Mouse (Mus musculus) neural tube, embryonic 14.5 days (tissue): ENCODE data around the gene Gm5105. TPM values are rescaled to one million over a fixed set of nuclear protein-coding genes. Genes with fewer than 3 reads are reported as not detected.

Source experiments
- ATAC-seq: fragments of 200-750 bp; cut with Nextera tagmentation; 2 replicates; pipeline ENCODE4 v1.8.0; 2017; ENCODE audit warnings: low read depth, mild to moderate bottlenecking, moderate TSS enrichment, moderate library complexity
- H3K27ac ChIP-seq: fragments of 300-500 bp; sonication (generic); 2 replicates; pipeline ENCODE4 v1.5.1; 2014; ENCODE audit warnings: low read depth, mild to moderate bottlenecking, control low read depth, low read length, moderate library complexity, mixed read lengths
- H3K27me3 ChIP-seq: fragments of 300-500 bp; sonication (generic); 2 replicates; pipeline ENCODE4 v1.6.1; 2014; ENCODE audit warnings: low read length; ENCODE audit not compliant: control insufficient read depth, insufficient read depth
- H3K36me3 ChIP-seq: fragments of 300-500 bp; sonication (generic); 2 replicates; pipeline ENCODE4 v1.6.1; 2014; ENCODE audit warnings: low read length, mixed read lengths; ENCODE audit not compliant: control insufficient read depth, insufficient read depth
- H3K4me1 ChIP-seq: fragments of 300-500 bp; sonication (generic); 2 replicates; pipeline ENCODE4 v1.6.1; 2014; ENCODE audit warnings: low read length; ENCODE audit not compliant: control insufficient read depth, insufficient read depth
- H3K4me2 ChIP-seq: fragments of 300-500 bp; sonication (generic); 2 replicates; pipeline ENCODE4 v1.6.1; 2014; ENCODE audit warnings: mild to moderate bottlenecking, low read depth, low read length, control low read depth
- H3K4me3 ChIP-seq: fragments of 300-500 bp; sonication (generic); 2 replicates; pipeline ENCODE4 v1.5.1; 2014; ENCODE audit warnings: low read depth, low read length, control low read depth, mixed read lengths
- H3K9ac ChIP-seq: fragments of 300-500 bp; sonication (generic); replicated peaks from 2 replicates; pipeline ENCODE4 v1.6.1; 2014; ENCODE audit warnings: low read depth, mild to moderate bottlenecking, control low read depth, low read length, mixed read lengths
- H3K9me3 ChIP-seq: fragments of 300-500 bp; sonication (generic); 2 replicates; pipeline ENCODE4 v1.6.1; 2016; ENCODE audit warnings: low read length; ENCODE audit not compliant: control insufficient read depth
- WGBS: fragments of 180-500 bp; shearing (Covaris S2); extraction: QIAGEN DNeasy Blood & Tissue Kit; methylation state at CpG from one replicate; pipeline ENCODE4 v1.1.7; 2014; 5-methylcytosine and 5-hydroxymethylcytosine counted together
- polyA plus RNA-seq: library from polyadenylated mRNA; unstranded; fragments of >200 nt; fragmentation: Nextera tagmentation; extraction: Ambion mirVana; gene quantifications from 2 replicates; pipeline ENCODE4 v1.2.1, GENCODE M21; 2014

The Gm5105 gene
- polyA plus RNA-seq, 1 experiment from 2014 or later, result 0.24 TPM

DNA sequence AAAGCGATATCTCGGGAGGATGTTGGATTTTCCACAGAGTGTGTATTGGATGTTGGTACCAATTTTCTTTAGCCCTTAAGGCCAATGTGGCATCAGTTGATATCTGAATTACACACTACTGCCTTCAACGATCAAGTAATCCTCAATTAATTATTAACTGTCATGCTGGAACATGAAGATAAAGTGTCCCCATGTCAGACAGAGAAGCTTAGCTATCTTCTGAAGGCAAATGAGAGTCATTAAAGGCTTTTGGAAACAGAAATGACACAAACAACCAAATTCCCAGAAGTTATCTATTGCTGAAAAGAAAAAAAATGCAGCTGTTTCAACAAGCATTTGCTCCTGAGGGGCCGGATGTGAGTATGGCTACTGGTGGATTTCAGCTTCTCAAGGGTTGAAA is 45.2 kb downstream of the Gm5105 start:
- Histone ChIP-seq H3K36me3 (no peaks in the 10 kb centered on the region), H3K4me2 (no peak overlapping the region), H3K4me1 (no peaks in the 10 kb centered on the region), H3K9ac (no peak overlapping the region), H3K4me3 (no peak overlapping the region), H3K27ac (no peak overlapping the region), H3K27me3 (no peaks in the 10 kb centered on the region), H3K9me3 (no peaks in the 10 kb centered on the region)
- ATAC-seq, result no peak
- 89% methylated on average over 4 of the region's 4 CpGs for WGBS

DNA sequence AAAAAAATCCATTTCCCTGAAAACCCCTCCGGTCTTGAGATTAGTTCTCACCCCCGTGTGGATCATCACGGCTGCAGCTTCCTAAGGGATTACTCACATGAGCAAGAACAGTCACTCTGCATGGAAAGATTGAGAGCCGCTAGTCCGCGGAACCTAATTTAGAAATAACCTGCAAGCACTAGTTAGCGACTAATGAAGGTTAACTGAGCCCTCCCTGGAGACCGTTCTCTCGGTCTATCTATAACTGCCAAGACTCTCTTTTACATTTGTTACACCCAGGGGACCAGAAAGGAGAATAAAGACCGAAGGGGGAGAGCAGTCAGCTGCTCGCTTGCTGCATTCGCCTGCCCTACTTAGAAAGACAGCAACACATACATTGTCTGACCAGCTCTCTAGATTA is 50.4 kb downstream of the Gm5105 start:
- H3K9ac ChIP-seq, result no peak overlapping the region
- H3K27ac ChIP-seq, result no peak overlapping the region
- peak; percentile 90 for ATAC-seq
- no peaks in the 10 kb centered on the region for H3K36me3 ChIP-seq
- H3K4me1 ChIP-seq, result no peaks in the 10 kb centered on the region
- WGBS, result 40% methylated on average over 12 of the region's 12 CpGs
- H3K4me3 ChIP-seq, result 0 out of 2 replicates have a peak overlapping the region, but pooled peaks have one; percentile 3
- no peaks in the 10 kb centered on the region for H3K27me3 ChIP-seq
- peak overlapping the region; percentile 32 for H3K4me2 ChIP-seq
- H3K9me3 ChIP-seq, result no peaks in the 10 kb centered on the region

DNA sequence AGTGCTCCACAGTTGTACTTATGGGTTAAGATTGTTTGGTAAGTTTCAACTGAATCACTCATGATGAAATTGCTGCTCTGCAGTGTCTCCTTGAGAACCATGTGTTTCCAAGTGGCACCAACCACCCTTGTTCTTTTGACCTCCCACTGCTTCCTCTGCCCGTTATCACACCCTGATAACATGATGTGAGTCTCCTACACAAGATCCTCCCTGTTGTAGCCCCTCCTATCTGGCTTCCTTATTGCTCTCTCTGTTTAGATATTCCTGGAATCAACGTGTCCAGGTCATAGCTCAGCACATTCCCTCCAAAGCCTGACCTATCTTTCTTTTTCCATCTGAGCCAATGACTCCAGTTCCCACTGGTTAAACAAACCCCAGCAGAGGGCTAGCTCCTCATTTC is 52.5 kb downstream of the Gm5105 start:
- ATAC-seq, result no peak
- H3K4me3 ChIP-seq, result no peak overlapping the region
- no peak overlapping the region for H3K27ac ChIP-seq
- no peak overlapping the region for H3K9ac ChIP-seq
- H3K4me1 ChIP-seq, result no peaks in the 10 kb centered on the region
- no peaks in the 10 kb centered on the region for H3K9me3 ChIP-seq
- 88% methylated on average over 2 of the region's 2 CpGs for WGBS
- no peaks in the 10 kb centered on the region for H3K27me3 ChIP-seq
- no peaks in the 10 kb centered on the region for H3K36me3 ChIP-seq
- no peak overlapping the region for H3K4me2 ChIP-seq

DNA sequence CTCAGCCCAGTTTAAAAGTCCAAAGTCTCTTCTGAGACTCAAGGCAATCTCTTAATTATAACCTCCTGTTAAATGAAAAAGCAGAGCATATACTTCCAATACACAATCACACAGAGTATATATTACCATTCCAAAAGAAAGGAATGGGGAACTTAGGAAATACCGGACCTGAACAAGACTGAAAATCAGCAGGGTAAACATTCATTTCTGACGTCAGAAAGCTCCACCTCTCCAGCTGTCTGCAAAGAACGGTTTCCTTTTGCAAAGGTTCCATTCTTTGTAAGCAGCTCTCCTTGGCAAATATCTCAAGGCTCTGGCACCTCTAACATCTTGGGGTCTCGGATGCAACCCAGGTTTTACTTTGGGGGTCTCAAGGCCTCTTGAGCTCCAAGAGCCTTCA is 54.8 kb downstream of the Gm5105 start:
- no peaks in the 10 kb centered on the region for H3K9me3 ChIP-seq
- H3K36me3 ChIP-seq, result no peaks in the 10 kb centered on the region
- H3K9ac ChIP-seq, result no peak overlapping the region
- H3K4me2 ChIP-seq, result no peak overlapping the region
- 69% methylated on average over 4 of the region's 4 CpGs for WGBS
- no peaks in the 10 kb centered on the region for H3K27me3 ChIP-seq
- ATAC-seq, result no peak
- H3K4me1 ChIP-seq, result no peaks in the 10 kb centered on the region
- no peak overlapping the region for H3K27ac ChIP-seq
- no peak overlapping the region for H3K4me3 ChIP-seq

DNA sequence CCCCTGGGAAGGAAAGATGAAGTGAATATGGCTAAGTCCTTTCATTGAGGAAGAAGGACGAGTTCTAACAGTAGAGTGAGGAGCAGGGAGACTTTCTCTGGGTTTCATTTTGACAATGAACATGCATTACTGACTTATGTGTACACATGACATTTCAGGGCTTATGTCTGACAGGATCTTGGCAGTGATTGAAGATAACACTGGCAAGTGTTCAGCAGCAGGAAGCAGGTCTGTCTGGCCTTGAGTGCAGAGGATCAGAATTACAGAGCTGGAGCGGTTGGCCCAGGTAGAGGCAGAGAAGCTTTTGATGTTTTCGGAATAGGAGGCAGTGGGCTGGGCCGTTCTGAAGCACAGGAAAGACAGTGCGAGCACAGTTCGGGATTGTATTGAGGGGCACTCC is 59.0 kb downstream of the Gm5105 start:
- WGBS, result 82% methylated on average over 6 of the region's 6 CpGs
- ATAC-seq, result no peak
- H3K4me2 ChIP-seq, result no peak overlapping the region
- no peaks in the 10 kb centered on the region for H3K27me3 ChIP-seq
- no peaks in the 10 kb centered on the region for H3K4me1 ChIP-seq
- no peaks in the 10 kb centered on the region for H3K36me3 ChIP-seq
- no peak overlapping the region for H3K4me3 ChIP-seq
- H3K9ac ChIP-seq, result no peak overlapping the region
- no peaks in the 10 kb centered on the region for H3K9me3 ChIP-seq
- no peak overlapping the region for H3K27ac ChIP-seq

DNA sequence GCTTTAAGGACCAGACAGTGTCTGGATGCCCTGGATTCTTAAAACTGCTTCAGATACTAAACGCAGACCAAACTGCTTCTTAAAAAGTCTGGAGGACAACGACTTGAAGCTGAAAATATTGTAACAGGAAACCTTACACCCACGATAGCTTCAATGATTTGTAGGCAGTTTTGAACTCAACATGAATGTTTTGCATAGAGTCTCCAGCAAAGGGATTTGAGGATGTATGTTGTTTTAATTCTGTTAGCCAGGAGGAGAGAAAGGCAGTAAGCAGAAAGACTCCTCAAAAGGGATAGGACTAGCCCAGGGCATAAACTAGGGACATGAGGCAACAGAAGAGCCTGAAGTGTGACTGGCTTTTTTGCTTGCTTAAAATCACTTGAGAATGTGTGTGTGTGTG is 60.3 kb downstream of the Gm5105 start:
- 79% methylated on average over 3 of the region's 3 CpGs for WGBS
- ATAC-seq, result no peak
- H3K4me2 ChIP-seq, result no peak overlapping the region
- H3K27me3 ChIP-seq, result no peaks in the 10 kb centered on the region
- H3K4me1 ChIP-seq, result no peaks in the 10 kb centered on the region
- H3K27ac ChIP-seq, result no peak overlapping the region
- no peak overlapping the region for H3K9ac ChIP-seq
- no peak overlapping the region for H3K4me3 ChIP-seq
- no peaks in the 10 kb centered on the region for H3K9me3 ChIP-seq
- no peaks in the 10 kb centered on the region for H3K36me3 ChIP-seq

DNA sequence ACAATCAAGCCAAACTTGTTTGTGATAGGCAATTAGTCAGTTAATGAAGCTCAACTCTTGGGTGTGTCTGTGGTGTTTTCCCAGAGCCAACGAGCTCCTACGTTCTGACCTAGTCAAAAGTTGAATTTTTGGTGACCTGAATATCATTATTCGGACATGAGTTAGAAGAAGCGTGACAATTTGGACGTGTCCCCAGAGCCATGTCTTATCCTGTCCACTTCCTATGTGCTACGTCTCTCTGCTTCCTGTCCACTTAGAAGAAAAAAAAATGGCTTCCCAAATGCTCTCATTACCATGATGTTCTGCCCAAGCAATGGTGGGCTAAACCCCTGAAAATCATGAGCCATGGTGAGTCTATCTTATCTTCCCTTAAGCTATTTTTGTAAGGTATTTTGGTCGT is 63.9 kb downstream of the Gm5105 start:
- 86% methylated on average over 7 of the region's 7 CpGs for WGBS
- Histone ChIP-seq H3K4me3 (no peak overlapping the region), H3K4me1 (no peaks in the 10 kb centered on the region), H3K9me3 (no peaks in the 10 kb centered on the region), H3K27me3 (no peaks in the 10 kb centered on the region), H3K9ac (no peak overlapping the region), H3K27ac (no peak overlapping the region), H3K36me3 (no peaks in the 10 kb centered on the region), H3K4me2 (no peak overlapping the region)
- ATAC-seq, result no peak

DNA sequence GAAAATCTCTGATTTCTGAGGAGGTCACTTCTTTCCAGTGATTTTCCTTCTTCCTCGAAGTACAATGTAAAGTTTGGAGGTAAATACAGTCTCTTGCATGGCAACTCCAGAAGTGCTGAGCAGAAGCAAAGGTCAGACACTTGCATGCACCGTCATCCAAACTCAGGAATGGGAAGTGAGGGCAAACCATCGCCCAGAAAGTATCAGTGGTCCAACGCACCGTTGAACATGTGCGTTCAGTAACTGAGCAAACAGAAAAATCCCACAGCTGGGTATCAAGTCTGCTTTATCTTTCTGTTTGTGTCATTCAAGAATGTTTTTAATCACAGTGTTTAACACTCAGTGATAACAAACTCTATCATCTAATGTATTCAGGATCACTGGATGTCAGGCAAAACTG is 64.6 kb downstream of the Gm5105 start:
- H3K9ac ChIP-seq, result no peak overlapping the region
- 88% methylated on average over 6 of the region's 6 CpGs for WGBS
- no peaks in the 10 kb centered on the region for H3K9me3 ChIP-seq
- no peak for ATAC-seq
- H3K4me1 ChIP-seq, result no peaks in the 10 kb centered on the region
- H3K36me3 ChIP-seq, result no peaks in the 10 kb centered on the region
- no peak overlapping the region for H3K27ac ChIP-seq
- H3K4me2 ChIP-seq, result no peak overlapping the region
- H3K27me3 ChIP-seq, result no peaks in the 10 kb centered on the region
- no peak overlapping the region for H3K4me3 ChIP-seq

DNA sequence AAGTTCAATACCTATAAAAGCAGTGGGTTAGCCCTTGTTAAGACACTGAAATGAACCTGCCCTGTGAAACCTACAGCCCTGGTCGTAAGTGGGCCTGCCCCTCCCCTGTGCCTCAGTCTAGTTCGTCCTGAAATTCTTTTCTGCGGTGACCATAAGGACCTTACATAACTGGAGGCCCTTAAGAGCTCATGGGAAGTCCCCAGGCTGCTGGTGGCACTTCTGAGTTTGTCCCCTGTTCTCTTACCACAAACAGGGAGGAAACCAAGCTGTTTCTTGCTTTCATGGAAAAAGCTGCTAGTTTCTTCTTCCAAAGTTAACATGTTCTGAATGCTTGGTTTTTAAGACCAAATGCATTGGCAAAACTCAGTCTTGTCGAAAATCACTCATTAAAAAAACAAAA is 65.3 kb downstream of the Gm5105 start:
- H3K9me3 ChIP-seq, result no peaks in the 10 kb centered on the region
- no peak overlapping the region for H3K4me2 ChIP-seq
- no peaks in the 10 kb centered on the region for H3K27me3 ChIP-seq
- no peak overlapping the region for H3K27ac ChIP-seq
- WGBS, result 78% methylated on average over 4 of the region's 4 CpGs
- ATAC-seq, result no peak
- no peaks in the 10 kb centered on the region for H3K4me1 ChIP-seq
- H3K9ac ChIP-seq, result no peak overlapping the region
- H3K36me3 ChIP-seq, result no peaks in the 10 kb centered on the region
- H3K4me3 ChIP-seq, result no peak overlapping the region

DNA sequence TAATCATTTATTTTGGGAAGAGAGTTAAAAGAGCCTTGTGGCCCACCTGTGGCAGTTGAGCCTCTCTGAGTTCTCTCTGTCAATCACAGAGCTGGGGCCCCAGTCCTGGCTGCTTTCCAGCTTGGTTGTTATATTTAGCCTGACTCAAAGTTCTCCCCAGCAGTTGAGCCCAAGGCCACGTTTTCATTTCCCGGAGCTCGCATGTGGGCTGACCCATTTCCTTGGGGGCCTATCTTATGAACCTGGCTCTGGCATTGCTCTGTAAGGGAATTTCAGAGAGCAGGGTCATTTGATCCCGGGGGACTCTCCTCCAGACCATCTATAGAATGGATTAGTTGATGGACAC is 66.5 kb downstream of the Gm5105 start:
- ATAC-seq, result no peak
- Histone ChIP-seq H3K9me3 (no peaks in the 10 kb centered on the region), H3K4me1 (no peaks in the 10 kb centered on the region), H3K27ac (no peak overlapping the region), H3K4me2 (no peak overlapping the region), H3K4me3 (no peak overlapping the region), H3K27me3 (no peaks in the 10 kb centered on the region), H3K9ac (no peak overlapping the region), H3K36me3 (no peaks in the 10 kb centered on the region)
- 76% methylated on average over 4 of the region's 4 CpGs for WGBS
